Mouse (Mus musculus): ENCODE measurements around the gene Gm6370. TPM values are rescaled to one million over a fixed set of nuclear protein-coding genes. Genes with fewer than 3 reads are reported as not detected.
"Not testable (repeated sequence)": the region's sequence is repeated elsewhere in the genome, so short reads cannot be mapped to it uniquely, and the experiment has no call there.

Gene Gm6370
- total and polyA plus RNA-seq, 3 experiments = not detected

DNA sequence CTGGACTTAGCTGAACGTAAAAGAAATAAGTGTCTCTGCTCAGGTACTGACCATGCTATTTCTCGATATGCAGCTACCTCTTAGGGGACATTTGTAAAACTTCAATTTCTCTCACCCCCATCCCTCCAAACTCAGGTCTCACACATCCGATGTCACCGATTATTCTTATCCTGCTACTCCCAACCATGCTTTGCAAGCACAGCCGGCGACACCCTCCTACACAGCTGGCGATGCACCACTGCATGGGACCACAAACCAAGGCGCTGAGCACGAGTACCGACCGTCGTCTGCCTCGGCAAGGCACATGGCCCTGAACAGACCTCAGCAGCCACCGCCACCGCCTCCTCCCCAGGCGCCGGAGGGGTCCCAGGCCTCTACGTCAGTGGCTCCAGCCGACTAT, 24.5 kb upstream of the Gm6370 start:
- Histone ChIP-seq H3K27me3 (ENCODE audit: insufficient read depth, low read length) (no peaks in the 10 kb centered on the region), H3K36me3 (replicated peaks) (no peaks in the 10 kb centered on the region), H3K4me3 (ENCODE audit: low read depth, low read length) (no peak overlapping the region), H3K9me3 (replicated peaks) (peaks cover 34% of the 10 kb centered on the region), H3K4me1 (ENCODE audit: insufficient read depth, low read depth, low read length) (no peaks in the 10 kb centered on the region)
- DNase-seq (ENCODE audit: low spot score) (no peak), ATAC-seq (ENCODE audit: extremely low read depth, insufficient number of reproducible peaks, low FRiP score, poor library complexity, severe bottlenecking) (no peak)
- TF ChIP-seq POLR2AphosphoS5 (IDR thresholded peaks at IDR 0.05; ENCODE audit: insufficient replicate concordance, low read depth, low read length) (no peak), TAL1 (conservative IDR thresholded peaks at IDR 0.05; ENCODE audit: low read depth, low read length) (no peak), GATA1 (IDR thresholded peaks at IDR 0.05; ENCODE audit: borderline replicate concordance, low read length) (no peak), GATA2 (IDR thresholded peaks at IDR 0.05; ENCODE audit: borderline replicate concordance, low read depth, low read length) (no peak), CTCF (IDR thresholded peaks at IDR 0.05; ENCODE audit: low read depth, low read length) (no peak)

DNA sequence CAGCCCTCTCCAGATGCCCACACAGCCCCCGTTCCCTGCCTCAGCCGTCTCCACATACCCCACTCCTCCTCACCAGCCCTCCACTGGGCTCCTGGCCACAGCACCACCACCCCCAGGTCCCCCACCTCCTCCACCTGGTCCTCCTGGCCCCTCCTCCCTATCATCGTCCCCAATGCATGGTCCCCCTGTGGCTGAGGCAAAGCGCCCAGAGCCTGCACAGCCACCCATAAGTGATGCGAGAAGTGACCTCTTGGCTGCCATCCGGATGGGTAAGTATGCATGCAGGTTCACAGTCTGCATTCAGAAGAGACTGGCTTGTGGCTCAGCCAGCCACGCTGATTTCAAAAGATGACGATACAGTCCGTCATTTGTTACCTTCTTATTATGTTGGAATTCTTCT, 22.9 kb upstream of the Gm6370 start:
- no peaks in the 10 kb centered on the region for H3K4me1 ChIP-seq (ENCODE audit: insufficient read depth, low read depth, low read length)
- DNase-seq (ENCODE audit: low spot score) = no peak
- ATAC-seq (ENCODE audit: extremely low read depth, insufficient number of reproducible peaks, low FRiP score, poor library complexity, severe bottlenecking) = no peak
- H3K9me3 ChIP-seq (replicated peaks) = peaks cover 37% of the 10 kb centered on the region
- no peak overlapping the region; the same call in 1 of the 2 replicates for H3K4me3 ChIP-seq (ENCODE audit: low read depth, low read length)
- H3K36me3 ChIP-seq (replicated peaks) = no peaks in the 10 kb centered on the region
- TF ChIP-seq CTCF (IDR thresholded peaks at IDR 0.05; ENCODE audit: low read depth, low read length) (no peak), POLR2AphosphoS5 (IDR thresholded peaks at IDR 0.05; ENCODE audit: insufficient replicate concordance, low read depth, low read length) (no peak), GATA1 (IDR thresholded peaks at IDR 0.05; ENCODE audit: borderline replicate concordance, low read length) (no peak), GATA2 (IDR thresholded peaks at IDR 0.05; ENCODE audit: borderline replicate concordance, low read depth, low read length) (no peak), TAL1 (conservative IDR thresholded peaks at IDR 0.05; ENCODE audit: low read depth, low read length) (no peak)
- no peaks in the 10 kb centered on the region for H3K27me3 ChIP-seq (ENCODE audit: insufficient read depth, low read length)

DNA sequence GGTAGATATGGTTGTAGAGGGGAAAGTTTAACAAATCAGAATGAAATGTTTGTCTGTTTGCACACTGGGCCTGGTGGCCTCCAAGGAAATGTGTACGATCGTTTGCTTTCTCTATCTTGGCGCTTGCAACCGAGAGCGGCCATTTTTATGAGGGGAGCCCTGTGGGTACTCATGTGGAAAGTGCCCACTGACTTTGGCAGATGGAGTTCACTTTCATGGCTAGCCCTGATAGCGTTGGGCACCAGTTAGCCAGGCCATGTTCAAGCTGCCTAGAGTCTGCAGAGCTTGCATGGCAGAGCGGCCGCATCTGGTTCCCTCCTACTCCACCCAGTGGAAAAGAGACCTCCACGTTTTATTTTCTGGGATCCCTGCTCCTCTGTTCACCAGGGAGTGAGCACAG, 20.3 kb upstream of the Gm6370 start:
- H3K36me3 ChIP-seq (replicated peaks) = no peaks in the 10 kb centered on the region
- no peak for ATAC-seq (ENCODE audit: extremely low read depth, insufficient number of reproducible peaks, low FRiP score, poor library complexity, severe bottlenecking)

DNA sequence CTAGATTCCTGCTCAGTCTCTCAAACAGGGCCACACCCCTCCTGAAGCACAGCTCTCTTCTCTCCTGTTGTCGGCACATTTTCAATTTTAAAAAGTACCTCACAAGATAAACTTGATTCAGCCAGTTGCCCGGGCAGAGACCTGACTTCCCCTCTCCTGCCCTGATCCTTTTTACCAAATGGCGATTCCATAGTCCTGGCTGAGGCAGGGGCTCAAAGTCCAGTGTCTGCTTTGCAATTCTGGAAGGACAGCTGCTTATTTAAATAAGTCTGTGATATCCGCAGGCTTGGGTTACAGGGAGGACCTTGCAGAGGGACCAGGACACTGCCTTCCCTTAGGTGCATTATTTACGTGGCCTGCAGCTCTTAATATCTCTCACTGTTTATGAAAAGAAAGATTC, 19.9 kb upstream of the Gm6370 start:
- H3K36me3 ChIP-seq (replicated peaks) = no peaks in the 10 kb centered on the region
- no peak overlapping the region for H3K4me3 ChIP-seq (ENCODE audit: low read depth, low read length)
- H3K27me3 ChIP-seq (ENCODE audit: insufficient read depth, low read length) = no peaks in the 10 kb centered on the region
- TF ChIP-seq POLR2AphosphoS5 (IDR thresholded peaks at IDR 0.05; ENCODE audit: insufficient replicate concordance, low read depth, low read length) (no peak), GATA2 (IDR thresholded peaks at IDR 0.05; ENCODE audit: borderline replicate concordance, low read depth, low read length) (no peak), GATA1 (IDR thresholded peaks at IDR 0.05; ENCODE audit: borderline replicate concordance, low read length) (no peak), CTCF (IDR thresholded peaks at IDR 0.05; ENCODE audit: low read depth, low read length) (no peak), TAL1 (conservative IDR thresholded peaks at IDR 0.05; ENCODE audit: low read depth, low read length) (no peak)
- H3K9me3 ChIP-seq (replicated peaks) = peaks cover 30% of the 10 kb centered on the region
- no peaks in the 10 kb centered on the region for H3K4me1 ChIP-seq (ENCODE audit: insufficient read depth, low read depth, low read length)
- ATAC-seq (ENCODE audit: extremely low read depth, insufficient number of reproducible peaks, low FRiP score, poor library complexity, severe bottlenecking) (no peak), DNase-seq (ENCODE audit: low spot score) (no peak)

More for the DNA sequence above, 20.3 kb upstream of the Gm6370 start:
- peaks cover 30% of the 10 kb centered on the region for H3K9me3 ChIP-seq (replicated peaks)
- TF ChIP-seq GATA2 (IDR thresholded peaks at IDR 0.05; ENCODE audit: borderline replicate concordance, low read depth, low read length) (no peak), GATA1 (IDR thresholded peaks at IDR 0.05; ENCODE audit: borderline replicate concordance, low read length) (no peak), TAL1 (conservative IDR thresholded peaks at IDR 0.05; ENCODE audit: low read depth, low read length) (no peak), POLR2AphosphoS5 (IDR thresholded peaks at IDR 0.05; ENCODE audit: insufficient replicate concordance, low read depth, low read length) (no peak), CTCF (IDR thresholded peaks at IDR 0.05; ENCODE audit: low read depth, low read length) (no peak)
- no peak for DNase-seq (ENCODE audit: low spot score)
- H3K27me3 ChIP-seq (ENCODE audit: insufficient read depth, low read length) = no peaks in the 10 kb centered on the region
- H3K4me3 ChIP-seq (ENCODE audit: low read depth, low read length) = no peak overlapping the region
- no peaks in the 10 kb centered on the region for H3K4me1 ChIP-seq (ENCODE audit: insufficient read depth, low read depth, low read length)

DNA sequence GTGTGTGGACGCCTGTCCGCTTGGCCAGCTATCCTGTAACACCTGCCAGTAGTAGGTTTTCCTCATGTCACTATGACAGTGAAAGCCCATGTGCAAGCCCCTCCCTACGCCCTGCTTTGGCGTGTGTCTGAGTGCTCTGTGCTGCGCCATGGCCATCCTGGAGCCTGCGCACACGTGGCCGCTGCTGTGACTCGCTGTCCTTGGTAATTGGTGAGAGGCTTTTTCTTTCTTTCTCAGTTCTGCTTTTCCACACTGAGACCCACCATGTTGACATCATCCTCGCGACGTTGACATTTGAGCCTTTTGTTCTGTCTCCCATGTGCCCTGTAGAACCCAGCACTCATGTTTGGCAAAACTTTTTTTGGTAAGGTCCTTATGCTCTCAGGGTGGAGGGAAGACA, 19.3 kb upstream of the Gm6370 start:
- Histone ChIP-seq H3K4me1 (ENCODE audit: insufficient read depth, low read depth, low read length) (no peaks in the 10 kb centered on the region), H3K4me3 (ENCODE audit: low read depth, low read length) (no peak overlapping the region), H3K36me3 (replicated peaks) (no peaks in the 10 kb centered on the region), H3K27me3 (ENCODE audit: insufficient read depth, low read length) (no peaks in the 10 kb centered on the region), H3K9me3 (replicated peaks) (peaks cover 28% of the 10 kb centered on the region)
- TF ChIP-seq GATA2 (IDR thresholded peaks at IDR 0.05; ENCODE audit: borderline replicate concordance, low read depth, low read length) (no peak), GATA1 (IDR thresholded peaks at IDR 0.05; ENCODE audit: borderline replicate concordance, low read length) (no peak), CTCF (IDR thresholded peaks at IDR 0.05; ENCODE audit: low read depth, low read length) (no peak), TAL1 (conservative IDR thresholded peaks at IDR 0.05; ENCODE audit: low read depth, low read length) (no peak), POLR2AphosphoS5 (IDR thresholded peaks at IDR 0.05; ENCODE audit: insufficient replicate concordance, low read depth, low read length) (no peak)
- ATAC-seq (ENCODE audit: extremely low read depth, insufficient number of reproducible peaks, low FRiP score, poor library complexity, severe bottlenecking) (no peak), DNase-seq (ENCODE audit: low spot score) (no peak)

DNA sequence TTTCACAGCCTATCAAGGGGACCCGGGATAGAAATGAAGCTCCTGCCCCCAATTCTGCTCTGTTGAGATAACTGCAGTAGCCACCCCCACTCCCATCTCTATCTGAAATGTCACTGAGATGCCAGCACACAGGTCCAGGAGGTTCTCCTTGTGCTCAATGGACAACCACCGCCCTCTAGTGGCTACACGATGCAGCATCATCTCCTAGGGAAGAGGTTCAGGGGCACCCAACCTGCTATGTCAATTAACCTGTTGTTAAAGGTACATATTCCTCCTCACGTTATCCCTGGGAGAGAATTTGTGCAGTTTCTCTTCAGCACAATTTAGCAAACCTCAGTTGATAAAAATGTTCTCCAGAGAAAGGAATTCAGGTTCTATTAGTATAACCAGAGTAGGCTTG, 11.6 kb upstream of the Gm6370 start:
- not testable (repeated sequence) for H3K27me3 ChIP-seq (ENCODE audit: insufficient read depth, low read length); H3K36me3 ChIP-seq (replicated peaks); H3K4me1 ChIP-seq (ENCODE audit: insufficient read depth, low read depth, low read length); H3K4me3 ChIP-seq (ENCODE audit: low read depth, low read length); DNase-seq (ENCODE audit: low spot score); ATAC-seq (ENCODE audit: extremely low read depth, insufficient number of reproducible peaks, low FRiP score, poor library complexity, severe bottlenecking); H3K9me3 ChIP-seq (replicated peaks)

DNA sequence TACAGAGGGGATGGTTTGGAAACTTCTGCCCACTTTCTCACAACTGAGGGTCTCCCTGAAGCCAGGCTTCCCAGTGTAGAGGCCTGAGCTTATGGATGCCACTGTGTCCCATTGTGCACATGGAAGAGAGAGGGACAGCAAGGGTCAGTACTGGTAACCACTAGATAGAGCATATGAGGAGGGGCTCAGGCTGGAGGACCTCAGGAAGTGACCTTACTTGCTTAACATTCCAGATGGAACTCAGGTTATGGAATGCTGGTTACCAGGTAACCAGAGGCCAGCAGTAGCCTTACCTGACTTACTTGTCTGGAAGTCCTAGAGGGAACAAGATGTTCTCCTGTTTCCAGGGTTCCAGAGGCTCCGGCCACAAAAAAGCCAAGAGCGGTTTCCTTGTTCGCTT, 9.5 kb upstream of the Gm6370 start, which contains the start of gene Gm6408:
Gm6408 (plus strand) TSS at position 301 of the 400 bp plus-strand sequence.
- not testable (repeated sequence) for ATAC-seq (ENCODE audit: extremely low read depth, insufficient number of reproducible peaks, low FRiP score, poor library complexity, severe bottlenecking); H3K4me3 ChIP-seq (ENCODE audit: low read depth, low read length); H3K36me3 ChIP-seq (replicated peaks); H3K27me3 ChIP-seq (ENCODE audit: insufficient read depth, low read length); DNase-seq (ENCODE audit: low spot score); H3K9me3 ChIP-seq (replicated peaks); H3K4me1 ChIP-seq (ENCODE audit: insufficient read depth, low read depth, low read length)

DNA sequence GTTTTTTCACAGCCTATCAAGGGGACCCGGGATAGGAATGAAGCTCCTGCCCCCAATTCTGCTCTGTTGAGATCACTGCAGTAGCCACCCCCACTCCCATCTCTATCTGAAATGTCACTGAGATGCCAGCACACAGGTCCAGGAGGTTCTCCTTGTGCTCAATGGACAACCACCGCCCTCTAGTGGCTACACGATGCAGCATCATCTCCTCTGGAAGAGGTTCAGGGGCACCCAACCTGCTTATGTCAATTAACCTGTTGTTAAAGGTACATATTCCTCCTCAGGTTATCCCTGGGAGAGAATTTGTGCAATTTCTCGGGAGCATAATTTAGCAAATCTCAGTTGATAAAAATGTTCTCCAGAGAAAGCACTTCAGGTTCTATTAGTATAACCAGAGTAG, 2.2 kb upstream of the Gm6370 start:
- not testable (repeated sequence) for H3K27me3 ChIP-seq (ENCODE audit: insufficient read depth, low read length); H3K9me3 ChIP-seq (replicated peaks); H3K36me3 ChIP-seq (replicated peaks); DNase-seq (ENCODE audit: low spot score); H3K4me1 ChIP-seq (ENCODE audit: insufficient read depth, low read depth, low read length); ATAC-seq (ENCODE audit: extremely low read depth, insufficient number of reproducible peaks, low FRiP score, poor library complexity, severe bottlenecking); H3K4me3 ChIP-seq (ENCODE audit: low read depth, low read length)

DNA sequence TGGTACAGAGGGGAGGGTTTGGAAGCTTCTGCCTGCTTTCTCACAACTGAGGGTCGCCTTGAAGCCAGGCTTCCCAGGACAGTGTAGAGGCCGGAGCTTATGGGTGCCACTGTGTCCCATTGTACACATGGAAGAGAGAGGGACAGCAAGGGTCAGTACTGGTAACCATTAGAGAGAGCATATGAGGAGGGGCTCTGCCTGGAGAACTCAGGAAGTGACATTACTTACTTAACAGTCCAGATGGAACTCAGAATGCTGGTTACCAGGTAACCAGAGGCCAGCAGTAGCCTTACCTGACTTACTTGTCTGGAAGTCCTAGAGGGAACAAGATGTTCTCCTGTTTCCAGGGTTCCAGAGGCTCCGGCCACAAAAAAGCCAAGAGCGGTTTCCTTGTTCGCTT, 10.9 kb downstream of the Gm6370 start, which contains the start of gene 4930449I24Rik:
4930449I24Rik (plus strand) TSS at position 301 of the 400 bp plus-strand sequence.
- H3K4me3 ChIP-seq (ENCODE audit: low read depth, low read length); H3K27me3 ChIP-seq (ENCODE audit: insufficient read depth, low read length); H3K9me3 ChIP-seq (replicated peaks); DNase-seq (ENCODE audit: low spot score); ATAC-seq (ENCODE audit: extremely low read depth, insufficient number of reproducible peaks, low FRiP score, poor library complexity, severe bottlenecking); H3K36me3 ChIP-seq (replicated peaks); H3K4me1 ChIP-seq (ENCODE audit: insufficient read depth, low read depth, low read length): not testable (repeated sequence)

DNA sequence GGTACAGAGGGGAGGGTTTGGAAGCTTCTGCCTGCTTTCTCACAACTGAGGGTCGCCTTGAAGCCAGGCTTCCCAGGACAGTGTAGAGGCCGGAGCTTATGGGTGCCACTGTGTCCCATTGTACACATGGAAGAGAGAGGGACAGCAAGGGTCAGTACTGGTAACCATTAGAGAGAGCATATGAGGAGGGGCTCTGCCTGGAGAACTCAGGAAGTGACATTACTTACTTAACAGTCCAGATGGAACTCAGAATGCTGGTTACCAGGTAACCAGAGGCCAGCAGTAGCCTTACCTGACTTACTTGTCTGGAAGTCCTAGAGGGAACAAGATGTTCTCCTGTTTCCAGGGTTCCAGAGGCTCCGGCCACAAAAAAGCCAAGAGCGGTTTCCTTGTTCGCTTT, 22.7 kb downstream of the Gm6370 start, which contains the start of gene Gm3402:
Gm3402 (plus strand) TSS at position 301 of the 400 bp plus-strand sequence.
- H3K4me1 ChIP-seq (ENCODE audit: insufficient read depth, low read depth, low read length); H3K9me3 ChIP-seq (replicated peaks); H3K27me3 ChIP-seq (ENCODE audit: insufficient read depth, low read length); ATAC-seq (ENCODE audit: extremely low read depth, insufficient number of reproducible peaks, low FRiP score, poor library complexity, severe bottlenecking); H3K36me3 ChIP-seq (replicated peaks); H3K4me3 ChIP-seq (ENCODE audit: low read depth, low read length); DNase-seq (ENCODE audit: low spot score): not testable (repeated sequence)
